Mouse (Mus musculus): ENCODE data around the gene Olfr746. TPM values are rescaled to one million over a fixed set of nuclear protein-coding genes. Genes with fewer than 3 reads are reported as not detected.

Gene Olfr746
- not detected in 2 replicates for polyA plus RNA-seq (2015; fragmentation: Nextera tagmentation; extraction: Ambion mirVana)

DNA sequence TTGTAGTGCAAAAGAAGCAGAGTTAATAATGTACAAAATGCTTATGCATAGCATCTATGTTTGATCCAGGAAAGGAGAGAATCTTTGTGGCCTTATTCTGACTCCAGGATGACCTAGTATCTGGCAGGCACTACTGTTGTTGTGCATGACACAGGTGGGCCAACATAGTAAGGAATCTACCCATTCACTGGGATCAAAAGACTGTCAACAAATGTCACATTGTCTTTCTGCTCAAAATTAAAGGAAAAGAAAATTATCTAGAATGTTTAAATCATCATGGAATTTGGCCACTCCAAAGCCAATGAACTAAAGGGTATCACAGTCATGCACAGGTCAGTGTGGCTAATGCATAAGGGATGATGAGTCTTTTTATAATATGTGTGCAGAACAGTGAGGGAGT lies at the start of gene Olfr746:
Gene Olfr746 (plus strand): TSS at position 301 of the 400 bp plus-strand sequence.
- no peak for ATAC-seq
- no peaks in the 10 kb centered on the region for H3K4me1 ChIP-seq (replicated peaks; ENCODE audit: control insufficient read depth, insufficient read depth, low read length)

DNA sequence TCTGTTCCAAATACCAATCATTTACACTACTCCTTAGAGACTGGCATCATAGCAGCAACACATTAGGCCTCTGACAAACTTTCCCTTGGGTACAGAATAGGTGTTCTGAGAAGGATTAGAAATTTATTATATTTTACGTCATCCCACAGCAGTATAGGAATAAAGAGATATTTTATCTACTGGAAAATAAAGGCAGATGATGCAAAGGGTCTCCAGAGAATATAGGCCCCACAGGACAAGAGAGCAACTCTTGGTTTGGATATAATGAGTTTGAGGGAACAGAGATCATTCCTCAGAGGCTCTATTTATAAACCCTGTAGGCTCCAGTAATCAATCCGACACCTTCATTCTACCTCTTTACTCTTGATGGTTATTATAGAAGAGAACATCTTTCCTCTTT lies 32.3 kb upstream of the Olfr746 start, which contains the start of gene Olfr744:
Gene Olfr744 (plus strand): TSS at position 301 of the 400 bp plus-strand sequence.
- ATAC-seq, result no peak
- Histone ChIP-seq H3K9ac (ENCODE audit: low read depth, low read length) (no peak within 1 kb of the TSS), H3K4me3 (ENCODE audit: low read depth, low read length) (no peak within 1 kb of the TSS), H3K9me3 (ENCODE audit: control insufficient read depth) (no peaks in the 10 kb centered on the region), H3K4me2 (replicated peaks; ENCODE audit: low read depth) (no peak within 1 kb of the TSS), H3K4me1 (replicated peaks; ENCODE audit: control insufficient read depth, insufficient read depth, low read length) (no peaks in the 10 kb centered on the region), H3K27me3 (replicated peaks; ENCODE audit: control insufficient read depth, insufficient read depth, low read length) (no peaks in the 10 kb centered on the region), H3K27ac (ENCODE audit: low read depth, low read length) (no peak within 1 kb of the TSS), H3K36me3 (ENCODE audit: control insufficient read depth, insufficient read depth) (no peaks in the 10 kb centered on the region)
- no peak for TF ChIP-seq CTCF (IDR thresholded peaks at IDR 0.05; ENCODE audit: low read depth)
- WGBS, result 94% methylated on average over 2 of the region's 2 CpGs

More for the DNA sequence above, at the start of gene Olfr746:
- Histone ChIP-seq H3K9me3 (ENCODE audit: control insufficient read depth) (no peaks in the 10 kb centered on the region), H3K4me3 (ENCODE audit: low read depth, low read length) (no peak within 1 kb of the TSS), H3K36me3 (ENCODE audit: control insufficient read depth, insufficient read depth) (no peaks in the 10 kb centered on the region), H3K27ac (ENCODE audit: low read depth, low read length) (no peak within 1 kb of the TSS), H3K27me3 (replicated peaks; ENCODE audit: control insufficient read depth, insufficient read depth, low read length) (no peaks in the 10 kb centered on the region), H3K9ac (ENCODE audit: low read depth, low read length) (no peak within 1 kb of the TSS), H3K4me2 (replicated peaks; ENCODE audit: low read depth) (no peak within 1 kb of the TSS)
- no peak for TF ChIP-seq CTCF (IDR thresholded peaks at IDR 0.05; ENCODE audit: low read depth)

DNA sequence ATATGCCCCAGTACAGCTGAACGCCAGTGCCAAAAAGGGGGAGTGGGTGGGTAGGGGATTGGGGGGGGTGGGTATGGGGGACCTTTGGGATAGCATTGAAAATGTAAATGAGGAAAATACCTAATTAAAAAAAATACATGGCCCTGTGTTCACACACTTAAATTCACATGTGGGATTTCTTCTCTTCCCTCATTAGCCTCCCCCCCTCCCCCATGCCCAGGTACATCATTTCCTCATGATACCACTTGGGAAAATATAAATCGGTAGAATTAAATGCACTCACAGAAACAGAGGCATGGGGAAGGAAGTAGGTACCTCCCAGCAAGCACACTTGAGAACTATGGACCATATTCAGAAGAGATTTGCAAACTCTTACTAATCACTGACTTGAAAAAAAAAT lies 7.8 kb upstream of the Olfr746 start, which contains the start of gene Olfr745:
Gene Olfr745 (plus strand): TSS at position 301 of the 400 bp plus-strand sequence.
- Histone ChIP-seq H3K9ac (ENCODE audit: low read depth, low read length) (no peak within 1 kb of the TSS), H3K27me3 (replicated peaks; ENCODE audit: control insufficient read depth, insufficient read depth, low read length) (no peaks in the 10 kb centered on the region), H3K27ac (ENCODE audit: low read depth, low read length) (no peak within 1 kb of the TSS), H3K36me3 (ENCODE audit: control insufficient read depth, insufficient read depth) (no peaks in the 10 kb centered on the region), H3K9me3 (ENCODE audit: control insufficient read depth) (no peaks in the 10 kb centered on the region), H3K4me2 (replicated peaks; ENCODE audit: low read depth) (no peak within 1 kb of the TSS), H3K4me1 (replicated peaks; ENCODE audit: control insufficient read depth, insufficient read depth, low read length) (no peaks in the 10 kb centered on the region), H3K4me3 (ENCODE audit: low read depth, low read length) (no peak within 1 kb of the TSS)
- ATAC-seq, result no peak
- WGBS, result 82% methylated on average over 2 of the region's 2 CpGs
- TF ChIP-seq CTCF (IDR thresholded peaks at IDR 0.05; ENCODE audit: low read depth), result no peak

DNA sequence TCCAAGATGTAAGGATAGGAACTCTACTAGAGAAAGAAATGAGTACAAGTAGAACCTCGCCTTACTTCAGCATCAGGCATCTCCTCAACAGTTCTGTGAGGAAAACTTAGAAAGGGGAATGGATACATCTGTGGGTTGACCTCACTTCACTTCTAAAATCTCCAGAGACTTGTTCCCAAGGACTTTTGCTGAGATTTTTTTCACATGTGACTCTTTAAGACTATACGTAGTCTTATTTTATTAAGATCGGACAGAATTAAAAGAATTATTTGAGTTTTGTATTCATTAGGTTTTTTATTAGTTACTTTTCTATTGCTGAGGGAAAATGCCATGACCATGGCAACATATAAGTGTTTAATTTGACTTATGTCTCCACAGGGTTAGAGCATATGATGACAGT lies 46.2 kb downstream of the Olfr746 start, which contains the start of gene Olfr747:
Gene Olfr747 (minus strand): TSS at position 101 of the 400 bp plus-strand sequence.
- Histone ChIP-seq H3K27ac (ENCODE audit: low read depth, low read length) (no peak within 1 kb of the TSS), H3K4me1 (replicated peaks; ENCODE audit: control insufficient read depth, insufficient read depth, low read length) (no peaks in the 10 kb centered on the region), H3K4me3 (ENCODE audit: low read depth, low read length) (no peak within 1 kb of the TSS), H3K36me3 (ENCODE audit: control insufficient read depth, insufficient read depth) (no peaks in the 10 kb centered on the region), H3K27me3 (replicated peaks; ENCODE audit: control insufficient read depth, insufficient read depth, low read length) (no peaks in the 10 kb centered on the region), H3K4me2 (replicated peaks; ENCODE audit: low read depth) (no peak within 1 kb of the TSS), H3K9ac (ENCODE audit: low read depth, low read length) (no peak within 1 kb of the TSS), H3K9me3 (ENCODE audit: control insufficient read depth) (no peaks in the 10 kb centered on the region)
- 90% methylated on average over 3 of the region's 3 CpGs for WGBS
- ATAC-seq, result no peak
- no peak for TF ChIP-seq CTCF (IDR thresholded peaks at IDR 0.05; ENCODE audit: low read depth)

Other genes starting within 250 kb of the Olfr746 start
- not detected in 2 replicates for gene Olfr738, start 239.5 kb upstream of the Olfr746 start, polyA plus RNA-seq (2015; fragmentation: Nextera tagmentation; extraction: Ambion mirVana)
- gene Olfr739, start 228.5 kb upstream of the Olfr746 start, polyA plus RNA-seq (2015; fragmentation: Nextera tagmentation; extraction: Ambion mirVana), result not detected in 2 replicates
- gene Olfr740, start 201.5 kb upstream of the Olfr746 start, polyA plus RNA-seq (2015; fragmentation: Nextera tagmentation; extraction: Ambion mirVana), result not detected in 2 replicates
- not detected in 2 replicates for gene Olfr741, start 174.3 kb upstream of the Olfr746 start, polyA plus RNA-seq (2015; fragmentation: Nextera tagmentation; extraction: Ambion mirVana)
- not detected in 2 replicates for gene Olfr742, start 143.5 kb upstream of the Olfr746 start, polyA plus RNA-seq (2015; fragmentation: Nextera tagmentation; extraction: Ambion mirVana)
- gene Olfr743, start 125.2 kb upstream of the Olfr746 start, polyA plus RNA-seq (2015; fragmentation: Nextera tagmentation; extraction: Ambion mirVana), result not detected in 2 replicates
- gene Olfr744, start 32.2 kb upstream of the Olfr746 start, polyA plus RNA-seq (2015; fragmentation: Nextera tagmentation; extraction: Ambion mirVana), result not detected in 2 replicates
- gene Olfr745, start 7.7 kb upstream of the Olfr746 start, polyA plus RNA-seq (2015; fragmentation: Nextera tagmentation; extraction: Ambion mirVana), result not detected in 2 replicates
- gene Olfr747, start 46.1 kb downstream of the Olfr746 start, polyA plus RNA-seq (2015; fragmentation: Nextera tagmentation; extraction: Ambion mirVana), result not detected in 2 replicates
- not detected in 2 replicates for gene Olfr748, start 60.3 kb downstream of the Olfr746 start, polyA plus RNA-seq (2015; fragmentation: Nextera tagmentation; extraction: Ambion mirVana)
- not detected in 2 replicates for gene Olfr749, start 98.0 kb downstream of the Olfr746 start, polyA plus RNA-seq (2015; fragmentation: Nextera tagmentation; extraction: Ambion mirVana)
- gene Ttc5, start 138.4 kb downstream of the Olfr746 start, polyA plus RNA-seq (2015; fragmentation: Nextera tagmentation; extraction: Ambion mirVana), result 30.5 and 31.0 TPM in 2 replicates
- not detected in 2 replicates for gene Ccnb1ip1, start 160.6 kb downstream of the Olfr746 start, polyA plus RNA-seq (2015; fragmentation: Nextera tagmentation; extraction: Ambion mirVana)
- gene Parp2, start 160.8 kb downstream of the Olfr746 start, polyA plus RNA-seq (2015; fragmentation: Nextera tagmentation; extraction: Ambion mirVana), result 35.4 and 36.7 TPM in 2 replicates
- 23.7 and 23.8 TPM in 2 replicates for gene Tep1, start 223.5 kb downstream of the Olfr746 start, polyA plus RNA-seq (2015; fragmentation: Nextera tagmentation; extraction: Ambion mirVana)